Mouse (Mus musculus) lung, adult 18-20 months (tissue): ENCODE results near the gene Gm9803.
A peak's percentile ranks its signal among the peaks of the same experiment; 100 is the strongest.
"Not testable (repeated sequence)": the region's sequence is repeated elsewhere in the genome, so short reads cannot be mapped to it uniquely, and the experiment has no call there.

ENCODE experiments used
- DNase-seq, 2 experiments: peaks; one replicate each; pipeline ENCODE4 v3.0.0; 2022; ENCODE audit warnings: mixed read lengths in 2 of 2

The Gm9803 gene

GRCm38 (mm10) chr10:43523931-43524330, at the start of gene Gm9803:
Gene Gm9803 (plus strand): TSS chr10:43524084.
- DNase-seq, result not testable (repeated sequence)

GRCm38 (mm10) chr10:43475376-43475775, 48.5 kb upstream of the Gm9803 start:
- DNase-seq, result peak in 1 of 2 experiments; percentile 10

- DNase-seq, result no peak
These were observed 46.4 kb upstream of the Gm9803 start for GRCm38 (mm10) chr10:43477459-43477858.

- peak; percentile 49 to 54 for DNase-seq
These were observed 45.8 kb upstream of the Gm9803 start for GRCm38 (mm10) chr10:43477865-43478681.

GRCm38 (mm10) chr10:43478751-43479435, 45.0 kb upstream of the Gm9803 start, which contains the start of gene Bend3:
Gene Bend3 (plus strand): TSS chr10:43478831.
- DNase-seq, result peak; percentile 43 to 54

GRCm38 (mm10) chr10:43479436-43480157, 44.3 kb upstream of the Gm9803 start:
- DNase-seq, result peak; percentile 87 to 91

GRCm38 (mm10) chr10:43480227-43480849, 43.5 kb upstream of the Gm9803 start:
- DNase-seq, result no peak

GRCm38 (mm10) chr10:43481179-43481578, 42.7 kb upstream of the Gm9803 start:
- no peak for DNase-seq

- DNase-seq, result no peak
These were observed 41.9 kb upstream of the Gm9803 start for GRCm38 (mm10) chr10:43482021-43482420.

- DNase-seq, result peak in 1 of 2 experiments; percentile 14
These were observed 40.4 kb upstream of the Gm9803 start for GRCm38 (mm10) chr10:43483426-43483995.

GRCm38 (mm10) chr10:43485751-43486268, 38.1 kb upstream of the Gm9803 start:
- no peak for DNase-seq

GRCm38 (mm10) chr10:43487441-43488010, 36.4 kb upstream of the Gm9803 start:
- no peak for DNase-seq

GRCm38 (mm10) chr10:43488258-43488657, 35.6 kb upstream of the Gm9803 start:
- no peak for DNase-seq

GRCm38 (mm10) chr10:43489139-43489538, 34.7 kb upstream of the Gm9803 start:
- no peak for DNase-seq

GRCm38 (mm10) chr10:43489550-43489949, 34.3 kb upstream of the Gm9803 start:
- DNase-seq, result peak; percentile 36 to 39

GRCm38 (mm10) chr10:43490034-43490433, 33.9 kb upstream of the Gm9803 start:
- DNase-seq, result peak in 1 of 2 experiments; percentile 21

GRCm38 (mm10) chr10:43490846-43491245, 33.0 kb upstream of the Gm9803 start:
- no peak for DNase-seq

GRCm38 (mm10) chr10:43502599-43502998, 21.3 kb upstream of the Gm9803 start:
- no peak for DNase-seq

- DNase-seq, result no peak
These were observed 19.6 kb upstream of the Gm9803 start for GRCm38 (mm10) chr10:43504291-43504690.

- no peak for DNase-seq
These were observed 16.8 kb upstream of the Gm9803 start for GRCm38 (mm10) chr10:43507051-43507450.

GRCm38 (mm10) chr10:43509228-43509627, 14.7 kb upstream of the Gm9803 start:
- DNase-seq, result no peak

GRCm38 (mm10) chr10:43512976-43513375, 10.9 kb upstream of the Gm9803 start:
- no peak for DNase-seq
